Mouse (Mus musculus): ENCODE measurements at regions not wholly inside any gene's neighbourhood (a gene's known extent, or its start where the extent isn't known, plus 50 kb on each side); places are given as distances from the start of the nearest gene placed in this dataset.
A peak's percentile ranks its signal among the peaks of the same experiment; 100 is the strongest.

DNA sequence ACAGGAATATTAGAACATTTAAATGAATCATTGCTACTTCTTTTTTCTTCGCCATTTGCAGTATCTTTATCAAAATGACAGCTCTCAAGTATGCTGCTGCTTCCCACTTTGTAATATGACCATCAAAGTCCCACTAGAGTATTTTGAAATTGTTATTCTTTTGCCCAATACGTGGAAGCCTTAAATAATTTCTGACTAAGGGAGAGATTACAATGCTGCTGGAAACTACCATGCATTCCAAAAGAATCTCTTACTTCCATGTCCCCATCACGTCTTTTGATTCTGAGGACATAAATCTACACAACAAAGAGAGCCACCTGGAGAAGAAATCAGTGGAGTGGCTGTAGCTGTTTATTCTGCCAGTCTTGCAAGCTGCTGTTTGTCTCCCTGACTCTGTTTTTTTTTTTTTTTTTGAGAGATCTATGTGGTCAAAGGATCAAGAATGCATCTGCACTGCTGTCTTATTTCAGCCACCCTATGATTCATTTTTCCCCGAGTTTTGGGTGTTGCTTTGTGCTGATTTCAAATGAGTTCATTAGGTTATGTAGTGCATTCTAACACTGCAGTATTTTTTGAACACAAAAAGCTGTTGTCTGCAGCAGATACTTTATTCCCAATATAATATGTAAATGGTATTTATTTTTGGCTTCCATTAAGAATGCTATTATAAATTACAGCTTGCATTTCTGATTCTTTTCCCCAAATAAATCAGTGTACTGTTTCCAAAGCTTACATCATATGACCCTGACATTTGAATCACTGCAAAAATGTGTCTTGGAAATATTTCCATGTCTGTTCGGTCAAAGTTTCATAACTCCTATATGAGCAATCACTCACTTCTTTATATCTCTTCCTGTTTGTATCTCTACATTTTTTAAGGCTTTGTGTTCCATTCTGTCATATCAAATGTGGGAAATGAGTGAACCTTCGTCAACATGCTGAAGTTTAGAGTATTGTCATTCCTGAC lies 53.1 kb upstream of the Trim52 start:
- DNase-seq (ENCODE audit: low read depth, low spot score): peak; percentile 26

Measured in ZHBTc4 (cell line).